Mouse (Mus musculus): ENCODE data around the gene Lmf1.

Lmf1 gene

DNA sequence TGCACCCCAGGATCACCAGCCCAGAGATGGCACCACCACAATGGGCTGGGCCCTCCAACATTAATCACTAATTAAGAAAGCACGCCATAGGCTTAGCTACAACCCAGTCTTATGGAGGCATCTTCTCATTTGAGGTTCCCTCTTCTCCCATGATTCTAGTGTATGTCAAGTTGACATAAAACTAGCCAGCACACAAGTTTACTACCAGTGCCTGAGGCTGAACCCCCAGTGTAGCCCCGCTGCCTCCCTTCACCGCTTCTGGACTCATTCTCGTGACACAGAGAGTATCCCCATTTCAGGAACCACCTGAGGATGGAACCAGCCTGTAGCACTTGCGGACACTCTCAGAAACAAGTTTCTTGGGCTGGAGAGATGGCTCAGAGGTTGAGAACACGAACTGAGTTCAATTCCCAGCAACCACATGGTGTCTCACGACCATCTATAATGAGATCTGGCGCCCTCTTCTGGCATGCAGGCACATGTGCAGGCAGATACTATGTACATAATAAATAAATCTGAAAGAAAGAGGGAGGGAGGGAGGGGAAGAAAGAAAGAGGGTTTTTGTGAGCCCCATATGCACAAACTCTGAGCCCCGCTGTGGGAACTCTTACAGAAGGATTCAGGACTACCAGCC is 122.1 kb downstream of the Lmf1 start:
- DNase-seq (ENCODE audit: low read depth, low spot score) = no peak

DNA sequence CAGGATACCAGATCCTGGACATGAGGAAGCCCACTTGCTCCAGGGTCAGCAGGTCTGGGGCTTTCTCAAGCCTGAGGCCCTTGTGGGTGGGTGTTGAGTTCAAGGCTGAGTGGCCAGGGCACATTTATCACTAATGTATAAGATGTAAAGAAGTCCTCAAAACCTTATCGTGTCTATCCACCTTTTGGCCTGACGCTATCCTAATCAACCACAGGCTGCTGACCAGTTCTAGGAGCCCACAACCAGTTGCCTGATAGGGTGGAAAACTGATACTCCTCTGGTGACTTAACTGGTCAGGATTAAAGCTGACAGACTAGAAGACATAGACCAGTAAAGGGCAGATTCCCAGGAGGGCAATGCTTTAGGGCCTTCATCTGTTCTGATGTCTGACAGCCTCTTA is 131.1 kb downstream of the Lmf1 start:
- no peak for DNase-seq (ENCODE audit: low read depth, low spot score)

DNA sequence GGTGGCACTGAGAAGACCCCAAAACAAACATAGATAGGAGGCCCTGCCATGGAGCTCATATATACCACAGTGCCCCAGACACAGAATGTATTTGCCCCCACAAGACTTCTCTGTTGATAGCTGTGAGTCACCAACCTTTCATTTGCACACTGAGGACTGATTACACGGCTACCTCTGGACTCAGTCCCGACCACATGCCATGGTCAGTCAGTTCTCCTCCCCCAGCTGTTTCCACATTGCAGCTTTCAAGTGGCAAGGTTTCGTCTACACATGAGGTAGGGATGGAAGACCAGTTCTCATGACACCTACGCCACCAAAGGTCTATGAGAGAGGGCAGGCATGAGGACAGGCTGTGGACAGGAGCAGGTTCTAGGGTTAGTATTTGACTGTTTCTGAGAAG is 132.3 kb downstream of the Lmf1 start:
- no peak for DNase-seq (ENCODE audit: low read depth, low spot score)
